Mouse (Mus musculus): ENCODE measurements around the gene Vmn1r160.
"Not testable (repeated sequence)": the region's sequence is repeated elsewhere in the genome, so short reads cannot be mapped to it uniquely, and the experiment has no call there.

The Vmn1r160 gene

DNA sequence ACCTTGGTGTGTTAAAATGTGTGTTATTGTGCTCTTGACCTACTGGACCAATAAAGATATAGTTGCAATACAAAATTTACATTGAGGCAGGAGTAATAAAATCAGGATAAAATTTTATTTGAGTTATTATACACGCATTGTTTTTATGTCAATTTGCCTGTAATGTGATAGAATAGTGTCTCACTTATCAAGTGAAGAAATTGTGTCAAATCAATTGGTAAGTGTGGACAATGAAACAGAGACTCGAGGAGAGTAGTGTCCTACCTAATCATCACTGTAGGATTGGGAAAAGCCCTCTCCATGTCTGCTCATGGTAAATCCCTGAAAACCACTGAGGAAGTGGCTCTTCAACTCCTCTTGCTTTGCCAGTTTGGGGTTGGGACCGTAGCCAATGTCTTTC lies at the start of gene Vmn1r160:
Gene Vmn1r160 (plus strand): TSS at position 301 of the 400 bp plus-strand sequence.
- not testable (repeated sequence) for DNase-seq

DNA sequence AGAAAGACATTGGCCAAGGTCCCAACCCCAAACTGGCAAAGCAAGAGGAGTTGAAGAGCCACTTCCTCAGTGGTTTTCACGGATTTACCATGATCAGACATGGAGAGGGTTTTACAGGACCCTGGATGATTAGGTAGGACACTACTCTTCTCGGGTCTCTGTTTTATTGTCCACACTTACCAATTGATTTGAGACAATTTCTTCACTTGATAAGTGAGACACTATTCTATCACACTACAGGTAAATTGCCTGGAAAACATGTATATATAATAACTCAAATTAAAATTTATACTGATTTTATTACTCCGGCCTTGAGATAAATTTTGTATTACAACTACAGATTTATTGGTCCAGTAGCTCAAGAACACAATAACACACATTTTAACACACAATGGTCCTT lies 27.5 kb upstream of the Vmn1r160 start, which contains the start of gene Vmn1r159:
Gene Vmn1r159 (minus strand): TSS at position 101 of the 400 bp plus-strand sequence.
- DNase-seq = not testable (repeated sequence)

Measured in cerebellum, postnatal 14 days (tissue).